Mouse (Mus musculus) lung, postnatal 25 days (tissue): Measurements from ENCODE around the gene Spr.
"Not testable (repeated sequence)": the region's sequence is repeated elsewhere in the genome, so short reads cannot be mapped to it uniquely, and the experiment has no call there.

Experiments used
- DNase-seq: peaks from one replicate; pipeline ENCODE4 v3.0.0; 2022; ENCODE audit warnings: low spot score

The Spr gene

DNA sequence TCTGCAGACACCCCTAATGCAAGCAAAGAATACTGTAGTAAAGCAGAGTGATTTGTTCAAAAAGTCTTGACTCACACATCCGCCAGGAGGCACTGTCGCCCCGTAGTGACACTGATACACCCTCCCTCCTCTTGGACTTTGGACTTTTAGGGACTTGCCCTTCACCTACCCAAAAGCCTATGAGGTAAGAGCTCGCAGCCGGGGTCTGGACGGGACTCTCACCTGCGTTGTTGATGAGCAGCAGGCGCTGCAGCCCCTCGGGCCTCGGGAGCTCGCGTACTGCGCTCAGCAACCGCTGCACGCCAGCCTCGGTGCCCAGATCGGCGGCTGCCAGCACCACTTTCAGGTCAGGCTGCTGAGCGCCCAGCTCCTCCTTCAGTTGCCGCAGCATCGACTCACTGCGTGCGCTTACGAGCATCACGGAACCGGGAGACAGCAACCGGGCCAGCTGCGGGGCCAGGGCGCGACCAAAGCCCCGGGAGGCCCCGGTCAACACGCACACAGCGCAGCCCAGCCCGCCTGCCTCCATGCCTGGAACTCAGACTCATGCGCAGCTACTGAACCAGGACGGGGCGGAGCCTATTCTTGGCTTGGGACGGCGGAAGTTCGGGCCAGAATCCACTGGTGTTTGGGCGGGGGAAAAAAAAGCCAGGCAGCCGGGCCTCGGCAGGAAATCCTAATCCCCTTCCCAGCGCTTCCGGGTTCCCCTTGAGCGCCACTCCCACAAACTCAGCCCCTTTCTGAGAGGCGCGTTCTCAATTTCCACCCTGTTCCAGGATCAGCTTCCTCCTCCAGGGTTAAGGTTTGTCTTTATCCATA is at the start of gene Spr:
Gene Spr (minus strand): TSS at position 550 of the 819 bp plus-strand sequence.
- DNase-seq, result peak; percentile 95

DNA sequence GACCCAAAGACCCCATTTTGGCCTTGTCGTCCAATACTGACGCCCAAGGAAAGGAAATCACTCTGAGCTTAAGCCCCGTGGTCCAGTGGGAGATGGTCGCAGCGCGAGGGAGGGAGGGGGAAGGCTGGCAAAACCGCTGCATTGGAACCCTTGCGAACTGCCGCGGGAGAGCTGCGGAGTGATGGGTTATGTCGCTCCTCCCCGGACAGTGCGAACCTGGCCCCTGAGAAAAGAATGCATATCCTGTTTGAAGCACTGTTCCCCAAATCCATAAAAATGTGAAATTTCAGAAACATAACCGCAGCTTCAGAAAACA is 49.1 kb upstream of the Spr start:
- DNase-seq, result no peak

DNA sequence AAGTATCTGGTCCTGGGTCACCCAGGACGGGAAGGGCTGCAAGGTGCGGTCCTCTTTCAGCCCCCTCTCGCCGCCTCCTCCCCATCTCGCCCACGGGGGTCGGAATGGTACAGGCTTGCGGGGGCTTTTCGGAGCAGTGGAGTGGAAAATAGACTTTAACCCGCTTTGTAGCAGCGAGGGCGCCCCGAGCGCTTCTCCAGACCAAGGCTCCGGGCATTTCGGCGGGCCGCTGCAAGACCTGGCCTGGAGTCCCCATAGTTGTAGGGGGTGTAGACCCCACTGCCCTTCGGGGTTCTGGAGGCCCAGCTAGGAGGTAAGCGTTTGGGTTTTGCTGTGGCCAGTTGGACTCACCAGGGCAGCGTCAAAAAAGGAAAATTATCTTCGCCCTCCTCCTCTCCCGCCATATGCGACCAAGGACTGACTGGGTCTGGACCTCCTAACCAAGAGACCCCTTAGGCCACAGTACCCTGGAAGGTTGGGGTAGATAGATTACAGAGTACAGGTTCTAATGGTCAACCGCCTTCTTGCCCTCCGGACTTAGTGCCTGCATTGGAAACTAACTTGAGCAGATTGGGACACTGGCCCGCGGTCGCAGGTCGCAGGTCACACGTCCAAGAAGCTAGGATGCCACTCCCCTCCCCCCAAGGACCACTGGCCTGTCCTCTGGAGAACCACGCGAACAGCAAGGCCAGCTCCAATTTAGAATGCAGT is 48.6 kb upstream of the Spr start:
- DNase-seq, result no peak

DNA sequence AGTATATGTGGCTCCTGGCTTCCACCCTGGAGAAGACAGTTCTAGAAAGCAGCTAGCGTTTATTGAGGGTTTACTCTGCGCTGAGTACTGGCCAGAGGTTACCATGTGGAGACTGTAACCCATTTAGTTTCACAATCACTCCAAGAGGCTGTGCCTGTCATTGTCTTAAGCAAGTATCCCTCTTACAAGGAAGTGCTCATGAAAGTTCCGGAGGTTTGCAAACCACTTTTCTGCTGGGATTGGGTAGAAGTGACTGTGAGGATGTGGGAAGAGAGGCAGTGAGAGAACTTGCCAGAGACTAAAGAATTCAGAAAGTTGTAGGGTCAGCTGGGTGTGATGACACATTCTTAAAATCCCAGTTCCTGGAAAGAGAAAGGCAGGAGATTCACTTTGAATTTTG is 46.4 kb upstream of the Spr start:
- no peak for DNase-seq

DNA sequence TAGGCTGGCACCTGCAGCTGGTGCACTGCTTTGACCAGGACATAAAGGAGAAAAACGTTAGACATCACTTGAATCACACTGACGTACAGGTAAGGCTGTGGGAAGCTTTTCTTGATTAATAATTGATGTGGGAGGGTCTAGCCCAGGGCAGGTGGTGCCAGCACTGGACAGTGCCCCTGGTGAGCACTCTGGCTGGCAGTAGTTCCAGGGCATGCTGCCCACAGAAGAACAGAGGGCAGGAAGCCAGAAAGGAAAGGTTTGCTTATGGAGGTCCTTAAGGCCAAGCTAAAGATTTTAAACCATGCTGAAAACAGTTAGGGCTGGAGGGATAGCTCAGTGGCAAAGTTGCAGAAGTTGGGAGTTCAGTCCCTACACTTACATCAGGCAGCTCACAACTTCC is 42.5 kb upstream of the Spr start:
- no peak for DNase-seq

DNA sequence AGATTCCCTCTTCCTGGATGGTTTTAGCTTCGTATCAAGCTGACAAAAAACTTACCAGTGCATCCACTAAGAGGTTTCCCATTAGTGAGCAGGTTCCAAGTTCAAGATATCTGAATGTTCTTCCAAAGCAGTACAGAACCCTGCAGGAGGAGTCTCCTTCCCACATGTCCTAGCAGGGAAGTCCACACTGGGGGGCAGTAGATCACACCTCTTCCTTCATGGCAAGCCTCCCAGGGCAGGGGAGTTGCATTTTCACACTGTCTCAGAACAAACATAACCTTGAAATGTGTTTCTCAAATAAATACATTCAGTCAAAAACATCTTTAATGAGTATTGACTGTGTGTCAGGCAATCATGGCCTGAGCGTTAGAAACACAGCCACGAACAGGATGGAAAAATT is 42.0 kb upstream of the Spr start:
- DNase-seq, result no peak

DNA sequence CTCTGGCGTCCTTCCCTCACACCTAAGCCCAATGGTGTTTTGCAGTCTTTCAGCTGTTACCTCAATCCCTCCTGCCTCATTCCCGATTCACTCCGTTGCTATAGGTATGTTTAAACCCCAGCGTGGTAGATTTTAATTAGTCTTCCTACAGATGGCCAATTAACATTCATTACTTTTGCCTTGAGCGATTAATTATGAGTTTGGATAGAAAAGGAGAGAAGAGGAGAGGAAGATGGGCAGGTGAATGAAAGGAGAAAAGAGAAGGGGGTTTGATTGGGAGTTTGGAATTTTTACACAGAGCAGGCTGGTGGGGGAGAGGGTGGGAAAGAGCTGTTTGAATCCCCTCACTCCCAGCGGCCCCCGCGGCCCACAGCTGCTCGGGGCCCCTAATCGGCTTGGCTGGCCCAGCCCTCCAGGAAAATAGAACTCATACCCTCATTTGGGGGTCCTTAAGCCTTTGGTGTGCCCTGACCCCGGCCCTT is 27.9 kb upstream of the Spr start:
- no peak for DNase-seq

DNA sequence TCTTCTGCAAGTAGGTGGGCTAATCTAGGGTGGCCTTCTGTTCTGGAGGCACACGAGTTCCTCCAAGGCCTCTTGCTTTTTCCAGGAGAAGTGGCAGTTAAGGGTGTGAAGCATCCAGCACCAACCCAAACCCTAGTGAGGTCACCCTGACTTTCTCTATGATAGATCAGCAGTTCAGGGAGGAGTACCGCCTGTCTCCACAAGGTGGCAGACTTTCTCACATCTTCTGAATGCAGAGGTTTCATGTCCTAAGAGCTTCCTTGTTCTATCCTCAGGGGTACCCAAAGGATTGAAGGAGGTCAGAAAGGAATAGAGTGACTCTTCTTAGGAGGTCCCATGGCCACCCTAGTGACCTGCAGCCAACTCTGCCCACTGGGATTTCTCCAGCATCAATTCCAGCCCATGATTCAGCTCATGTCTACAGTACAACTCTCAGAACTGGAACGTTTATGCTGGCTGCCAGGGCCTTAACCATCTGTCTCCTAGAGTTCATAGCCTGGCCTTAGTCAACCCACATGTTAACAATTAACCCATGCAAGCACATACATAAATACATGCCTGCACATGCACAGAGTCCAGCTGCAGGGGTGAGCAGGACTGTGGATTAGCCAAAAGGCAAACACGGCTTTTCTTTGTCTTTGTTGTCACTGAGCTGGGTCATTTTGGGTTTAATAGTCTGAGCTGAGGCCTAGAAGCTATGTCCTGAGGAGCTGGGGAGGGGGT is 22.8 kb upstream of the Spr start:
- peak; percentile 54 for DNase-seq

DNA sequence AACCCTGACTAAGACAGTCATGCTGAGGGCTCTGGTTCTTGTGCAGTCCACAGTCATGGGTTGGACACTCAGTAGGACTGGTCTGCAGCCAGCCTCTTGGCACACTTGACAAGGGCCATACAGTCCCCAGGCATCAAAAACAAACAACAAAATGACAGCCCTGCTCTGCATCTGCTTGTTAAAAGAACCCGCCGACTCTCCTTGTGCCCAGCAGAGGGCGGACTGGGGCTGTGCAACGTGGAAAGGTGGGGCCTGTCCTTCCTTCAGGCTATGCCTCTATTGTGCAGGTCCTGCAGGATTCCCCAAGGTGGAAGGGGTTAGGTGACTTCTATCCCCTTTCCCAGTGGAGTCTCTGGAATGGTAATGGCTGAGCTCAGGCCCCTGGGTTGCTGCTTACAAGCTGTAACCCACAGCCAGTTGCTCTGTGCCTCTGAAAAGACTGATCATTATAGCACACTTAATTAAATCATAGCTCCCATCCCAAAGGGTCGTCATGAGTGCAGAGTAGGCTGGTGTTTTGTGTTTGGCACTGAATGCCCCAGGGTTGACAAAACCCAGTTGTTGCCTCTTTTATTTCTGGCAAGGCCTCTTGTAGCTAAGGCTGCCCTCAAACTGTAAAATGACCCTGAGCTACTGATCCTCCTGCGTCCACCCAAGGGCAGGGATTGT is 21.7 kb upstream of the Spr start:
- peak; percentile 32 for DNase-seq

DNA sequence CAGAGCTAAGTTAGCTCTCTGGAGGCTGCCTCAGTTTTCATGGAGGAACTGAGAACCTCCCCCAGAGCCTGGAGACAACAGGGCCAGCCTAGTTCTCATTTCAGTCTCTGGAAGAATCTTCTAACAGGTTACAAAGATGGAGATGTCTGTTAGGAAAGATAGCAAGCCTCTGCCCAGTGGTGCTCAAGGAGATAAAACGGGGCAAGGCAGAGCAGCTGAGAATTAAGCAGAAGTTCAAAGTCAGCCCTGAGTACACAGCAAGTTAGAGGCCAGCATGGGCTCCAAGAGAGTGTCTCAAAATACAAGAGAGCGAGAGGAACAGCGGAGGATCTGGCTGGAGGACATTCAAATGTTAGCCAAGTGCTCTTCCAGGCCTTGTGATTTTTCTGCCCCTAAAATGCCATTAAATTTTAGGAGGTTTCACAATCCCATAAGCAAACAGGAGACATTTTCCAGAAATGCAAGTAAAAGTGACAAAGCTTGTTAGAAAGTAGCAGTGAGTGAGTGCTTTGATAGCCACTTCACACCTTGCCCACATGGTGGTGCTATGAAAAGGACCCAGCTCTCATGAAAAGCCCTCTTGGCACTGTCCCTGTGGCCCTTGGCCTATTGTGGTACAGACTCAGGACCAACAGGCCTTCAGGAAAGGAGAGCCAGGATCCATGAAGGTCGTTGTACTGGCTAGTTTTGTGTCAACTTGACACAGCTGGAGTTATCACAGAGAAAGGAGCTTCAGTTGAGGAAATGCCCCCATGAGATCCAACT is 20.7 kb upstream of the Spr start:
- not testable (repeated sequence) for DNase-seq

DNA sequence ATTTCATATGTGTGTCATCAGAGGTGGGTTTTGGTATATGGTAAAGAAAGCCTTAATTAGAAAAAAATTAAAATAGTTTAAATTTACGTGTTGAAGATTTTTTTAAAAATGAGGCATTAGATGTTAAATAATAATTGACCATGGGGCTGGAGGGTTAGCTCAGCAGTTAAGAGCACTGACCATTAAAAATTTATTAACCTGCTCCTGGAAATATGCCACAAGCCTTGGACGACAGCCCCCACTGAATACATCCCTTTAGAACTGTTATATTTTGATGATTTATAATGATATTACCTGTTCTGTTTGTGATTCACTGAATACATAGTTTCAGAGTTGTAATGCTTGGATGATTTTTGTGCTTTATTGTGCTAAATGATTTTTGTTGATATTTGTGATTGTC is 19.0 kb upstream of the Spr start:
- DNase-seq, result not testable (repeated sequence)

DNA sequence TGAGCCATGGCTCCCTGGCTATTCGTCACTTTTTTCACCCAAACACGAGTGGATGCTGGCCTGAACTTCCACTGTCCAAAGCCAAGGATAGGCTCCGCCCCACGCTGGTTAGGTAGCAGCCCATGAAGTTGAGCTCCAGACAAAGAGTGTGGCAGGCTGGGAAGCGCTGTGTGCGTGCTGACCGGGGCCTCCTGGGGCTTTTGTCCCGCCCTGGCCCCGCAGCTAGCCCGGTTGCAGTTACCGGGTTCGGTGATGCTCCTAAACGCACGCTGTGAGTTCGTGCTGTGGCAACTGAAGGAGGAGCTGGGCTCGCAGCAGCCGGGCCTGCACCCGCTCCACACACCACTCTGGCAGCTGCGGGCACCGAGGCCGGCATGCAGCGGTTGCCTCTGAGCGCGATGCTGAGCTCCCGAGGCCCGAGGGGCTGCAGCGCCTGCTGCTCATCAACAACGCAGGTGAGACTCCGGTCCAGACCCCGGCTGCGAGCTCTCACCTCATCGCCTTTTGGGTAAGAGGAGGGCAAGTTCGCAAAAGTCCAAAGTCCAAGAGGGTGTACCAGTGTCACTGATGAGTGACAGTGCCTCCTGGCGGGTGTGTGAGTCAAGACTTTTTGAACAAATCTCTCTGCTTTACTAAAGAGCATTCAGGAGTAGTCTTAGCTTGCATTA is 17.4 kb upstream of the Spr start:
- DNase-seq, result peak; percentile 32

DNA sequence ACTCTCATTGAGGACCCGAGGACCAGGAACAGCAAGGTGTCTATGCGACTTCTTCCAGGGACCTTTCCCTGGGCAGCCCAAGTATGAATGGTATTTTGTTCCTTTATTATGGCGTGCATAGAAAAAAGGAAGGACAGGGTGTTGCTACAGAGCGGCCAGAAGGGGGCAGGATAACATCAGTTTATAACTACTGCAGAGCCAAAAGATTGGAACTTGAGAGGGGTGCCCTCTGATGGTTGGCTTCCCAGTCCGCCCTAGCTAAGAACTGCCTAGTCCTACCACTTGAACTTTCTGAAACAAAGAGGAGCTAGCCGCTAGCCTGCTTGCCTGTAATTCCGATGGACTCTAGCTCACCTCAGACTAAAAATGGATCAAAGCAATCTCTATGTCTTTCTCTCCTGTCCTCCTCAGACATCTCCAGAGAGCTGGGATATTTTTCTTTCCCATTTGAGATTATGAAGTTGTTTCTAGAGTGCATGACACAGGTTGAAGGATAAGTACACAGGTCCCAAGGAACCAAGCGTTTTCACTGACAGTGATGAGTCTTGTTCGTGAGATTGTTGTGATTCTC is 16.5 kb upstream of the Spr start:
- peak; percentile 82 for DNase-seq

DNA sequence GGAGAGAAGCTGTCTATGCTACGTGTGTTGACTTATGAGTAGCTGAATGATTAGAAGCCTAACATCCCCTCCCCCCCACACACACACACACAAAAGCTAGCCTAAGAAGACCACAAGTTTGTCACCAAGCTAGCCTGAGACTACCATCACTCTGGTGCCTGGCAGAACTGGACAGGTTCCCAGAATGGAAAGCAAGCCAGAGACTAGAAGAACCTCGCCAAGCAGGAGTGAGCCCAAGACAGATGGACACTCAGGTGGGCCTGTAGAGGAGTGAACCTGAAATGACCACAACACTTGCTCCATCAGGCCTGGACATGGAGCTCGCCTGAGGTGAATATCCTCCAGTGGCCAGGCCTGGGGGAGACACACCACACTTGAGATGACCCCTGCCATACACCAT is 12.8 kb upstream of the Spr start:
- DNase-seq, result no peak

DNA sequence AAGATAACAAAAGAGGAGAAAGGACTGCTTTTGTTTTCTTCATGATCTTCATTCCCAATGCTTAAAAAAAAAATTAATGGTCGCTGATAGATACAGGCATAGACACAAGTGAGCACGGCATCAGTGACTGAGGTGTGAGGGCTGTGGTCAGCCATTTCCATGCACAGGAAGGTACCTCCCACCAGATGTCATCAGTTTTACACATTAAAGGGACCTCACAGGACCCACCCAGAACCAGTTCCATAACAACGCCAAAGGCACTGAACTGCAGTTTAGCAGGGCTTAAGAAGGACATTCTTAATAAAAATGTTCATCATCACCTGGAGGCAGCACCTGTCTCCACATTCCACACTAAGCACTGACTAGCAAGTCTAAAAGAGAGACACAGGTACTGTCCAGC is 10.1 kb upstream of the Spr start:
- no peak for DNase-seq

DNA sequence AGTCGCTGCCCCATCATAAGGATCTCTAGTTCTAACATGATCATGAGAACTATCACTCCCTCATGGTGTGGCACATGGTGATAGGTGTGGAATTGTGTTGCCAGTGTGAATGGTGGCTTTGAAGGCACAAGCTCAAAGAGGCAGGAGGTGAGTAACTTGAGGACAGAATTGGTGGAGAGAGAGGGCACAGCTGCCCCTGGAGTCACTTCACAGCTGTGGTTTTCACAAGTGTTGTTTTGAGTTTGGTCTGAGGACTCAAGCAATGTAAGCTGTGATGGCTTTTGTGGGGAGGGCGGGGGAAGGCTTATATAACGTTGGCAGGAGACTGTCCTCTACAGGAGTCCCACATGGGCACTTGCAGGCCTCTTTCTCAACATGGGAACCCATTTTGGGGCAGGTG is 6.9 kb upstream of the Spr start:
- DNase-seq, result no peak

DNA sequence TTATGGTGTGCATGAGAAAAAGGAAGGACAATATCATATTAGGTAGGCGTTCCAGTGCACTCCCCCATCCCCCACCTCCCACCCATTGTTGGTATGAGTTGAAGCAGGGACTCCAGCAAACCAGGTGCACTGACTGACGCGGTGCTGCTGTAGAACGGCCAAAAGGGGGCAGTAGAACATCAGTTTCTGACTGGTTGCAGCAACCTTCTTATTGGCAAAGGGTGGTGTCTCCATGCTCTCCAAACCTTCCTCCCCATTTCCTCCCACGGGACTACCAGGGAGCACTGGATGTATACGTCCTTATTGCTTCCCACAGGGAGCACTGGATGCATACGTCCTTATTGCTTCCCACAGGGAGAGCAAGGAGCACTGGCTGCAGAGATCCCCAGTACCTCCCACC is 3.4 kb upstream of the Spr start:
- DNase-seq, result peak; percentile 69

DNA sequence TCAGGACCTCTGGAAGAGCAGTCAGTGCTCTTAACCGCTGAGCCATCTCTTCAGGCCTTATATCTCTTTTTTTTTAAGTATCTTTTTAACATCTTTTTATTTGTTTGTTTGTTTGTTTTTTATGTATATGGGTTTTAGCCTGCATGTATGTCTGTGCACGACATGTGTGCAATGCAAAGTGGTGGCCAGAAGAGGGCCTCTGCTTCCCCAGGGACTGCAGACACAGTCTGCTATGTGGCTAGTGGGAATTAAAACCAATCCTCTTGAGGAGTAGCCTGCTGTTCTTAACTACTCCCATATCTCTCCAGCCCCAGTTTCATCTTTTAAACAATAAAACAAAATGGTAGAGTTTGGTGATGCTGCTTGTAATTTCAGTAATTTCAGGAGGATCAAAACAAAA is 2.0 kb upstream of the Spr start:
- DNase-seq, result no peak

DNA sequence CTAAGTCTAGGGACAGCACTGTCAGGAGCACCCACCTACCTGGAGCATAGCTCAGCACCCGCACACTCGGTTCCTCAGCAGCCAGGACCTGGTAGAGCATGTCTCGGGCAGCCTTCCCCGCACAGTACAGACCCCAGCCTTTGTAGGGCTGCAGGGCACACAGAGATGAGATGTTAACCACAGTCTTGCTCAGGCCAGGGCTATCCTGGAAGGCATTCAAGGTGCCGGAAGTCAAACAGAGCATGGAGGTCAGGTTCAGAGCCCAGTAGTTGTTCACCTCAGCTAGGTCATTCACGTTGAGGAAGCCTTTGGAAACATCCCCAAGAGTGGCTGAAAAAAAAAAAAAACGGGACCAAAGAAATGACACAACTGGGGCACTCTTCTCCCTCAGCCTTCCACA is 782 bp downstream of the Spr start:
- not testable (repeated sequence) for DNase-seq

DNA sequence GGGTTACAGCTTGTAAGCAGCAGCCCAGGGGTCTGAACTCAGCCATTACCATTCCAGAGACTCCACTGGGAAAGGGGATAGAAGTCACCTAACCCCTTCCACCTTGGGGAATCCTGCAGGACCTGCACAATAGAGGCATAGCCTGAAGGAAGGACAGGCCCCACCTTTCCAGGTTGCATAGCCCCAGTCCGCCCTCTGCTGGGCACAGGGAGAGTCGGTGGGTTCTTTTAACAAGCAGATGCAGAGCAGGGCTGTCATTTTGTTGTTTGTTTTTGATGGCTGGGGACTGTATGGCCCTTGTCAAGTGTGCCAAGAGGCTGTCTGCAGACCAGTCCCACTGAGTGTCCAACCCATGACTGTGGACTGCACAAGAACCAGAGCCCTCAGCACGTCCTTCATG is 4.8 kb downstream of the Spr start:
- DNase-seq, result not testable (repeated sequence)

DNA sequence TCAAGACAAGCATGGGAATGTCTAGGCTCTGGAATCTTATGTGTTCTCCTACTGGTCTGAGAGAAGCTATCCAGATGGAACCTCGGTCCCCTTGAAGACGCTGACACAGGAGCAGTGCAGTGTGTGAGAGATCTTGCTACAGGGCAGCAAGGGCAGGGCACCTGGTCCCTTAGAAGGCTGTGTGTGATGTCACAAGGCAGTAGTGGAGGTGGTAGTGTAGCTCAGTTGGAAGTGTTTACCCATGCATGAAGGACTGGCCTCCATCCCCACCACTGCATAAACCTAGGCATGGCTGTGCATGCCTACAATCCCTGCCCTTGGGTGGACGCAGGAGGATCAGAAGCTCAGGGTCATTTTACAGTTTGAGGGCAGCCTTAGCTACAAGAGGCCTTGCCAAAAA is 5.3 kb downstream of the Spr start:
- DNase-seq, result not testable (repeated sequence)
